Mouse (Mus musculus) erythroblast, embryonic 14.5 days (primary cell): ENCODE data around the gene Met. TPM values are rescaled to one million over a fixed set of nuclear protein-coding genes. Genes with fewer than 3 reads are reported as not detected.

Experiments
- H3K27me3 ChIP-seq: 2 replicates; pipeline ENCODE4 v1.6.1; 2012; ENCODE audit warnings: inconsistent platforms; ENCODE audit not compliant: control insufficient read depth
- H3K36me3 ChIP-seq: 2 replicates; pipeline ENCODE4 v1.6.1; 2012; ENCODE audit warnings: mild to moderate bottlenecking, inconsistent platforms; ENCODE audit not compliant: control insufficient read depth
- H3K4me1 ChIP-seq: 2 replicates; pipeline ENCODE4 v1.6.1; 2012; ENCODE audit warnings: inconsistent platforms; ENCODE audit not compliant: control insufficient read depth
- H3K4me3 ChIP-seq: replicated peaks from 2 replicates; pipeline ENCODE3; 2012; ENCODE audit warnings: moderate library complexity, mild to moderate bottlenecking, inconsistent platforms
- H3K9me3 ChIP-seq: 2 replicates; pipeline ENCODE4 v1.6.1; 2012; ENCODE audit warnings: low read length, inconsistent platforms, mixed read lengths; ENCODE audit not compliant: control insufficient read depth
- GATA1 ChIP-seq: IDR thresholded peaks from 2 replicates; pipeline ENCODE4 v1.6.1; 2012; ENCODE audit warnings: low read length, inconsistent platforms, mixed read lengths
- TAL1 ChIP-seq: IDR thresholded peaks from 3 replicates; pipeline ENCODE4 v1.6.1; 2012; ENCODE audit warnings: low read length, inconsistent platforms, mixed read lengths
- polyA plus RNA-seq: library from polyadenylated mRNA; stranded (reverse); fragments of >175 nt; gene quantifications from 2 replicates; pipeline ENCODE4 v1.2.3, GENCODE M21; 2012

Gene Met
- polyA plus RNA-seq, 1 experiment: not detected

DNA sequence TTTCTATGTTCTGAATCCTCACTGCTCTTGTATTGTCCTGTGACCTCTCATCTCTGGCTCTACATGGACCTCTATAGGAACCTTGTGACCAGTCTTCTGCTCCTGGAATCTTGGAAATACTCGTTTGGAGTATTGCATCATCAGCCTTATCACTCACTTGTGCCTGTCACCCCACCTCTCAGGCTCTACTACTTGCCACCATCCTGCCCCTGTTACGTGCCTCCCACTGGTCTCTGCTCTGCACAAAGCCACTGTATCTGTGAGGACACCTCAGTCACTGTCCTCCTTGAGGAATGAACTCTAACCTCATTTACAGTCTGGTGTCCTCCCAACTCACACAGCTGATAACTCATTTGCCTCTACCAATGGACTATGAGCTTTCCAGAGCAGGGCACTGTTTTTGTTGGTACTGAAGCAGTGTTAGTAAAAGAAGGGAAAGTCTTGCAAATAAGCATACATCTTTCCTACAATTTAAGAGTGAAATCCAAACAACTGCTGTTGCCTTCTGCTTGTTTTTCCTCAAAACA lies 24.8 kb downstream of the Met start:
- TF ChIP-seq GATA1 (no peak), TAL1 (no peak)
- Histone ChIP-seq H3K4me3 (no peak overlapping the region), H3K27me3 (no peaks in the 10 kb centered on the region), H3K9me3 (no peaks in the 10 kb centered on the region), H3K4me1 (no peaks in the 10 kb centered on the region), H3K36me3 (no peaks in the 10 kb centered on the region)

- H3K4me3 ChIP-seq: no peak overlapping the region
- TF ChIP-seq TAL1 (no peak), GATA1 (no peak)
- H3K27me3 ChIP-seq: no peaks in the 10 kb centered on the region
These were observed 27.2 kb downstream of the Met start for GRCm38 (mm10) chr6:17490786-17491185.

DNA sequence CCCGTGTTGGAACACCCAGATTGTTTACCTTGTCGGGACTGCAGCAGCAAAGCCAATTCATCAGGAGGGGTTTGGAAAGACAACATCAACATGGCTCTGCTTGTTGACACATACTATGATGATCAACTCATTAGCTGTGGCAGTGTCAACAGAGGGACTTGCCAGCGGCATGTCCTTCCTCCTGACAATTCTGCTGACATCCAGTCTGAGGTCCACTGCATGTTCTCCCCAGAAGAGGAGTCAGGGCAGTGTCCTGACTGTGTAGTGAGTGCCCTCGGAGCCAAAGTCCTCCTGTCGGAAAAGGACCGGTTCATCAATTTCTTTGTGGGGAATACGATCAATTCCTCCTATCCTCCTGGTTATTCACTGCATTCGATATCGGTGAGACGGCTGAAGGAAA lies 27.9 kb downstream of the Met start:
- Histone ChIP-seq H3K4me1 (no peaks in the 10 kb centered on the region), H3K4me3 (no peak overlapping the region), H3K27me3 (no peaks in the 10 kb centered on the region), H3K9me3 (no peaks in the 10 kb centered on the region), H3K36me3 (no peaks in the 10 kb centered on the region)
- no peak for TF ChIP-seq GATA1
- TF ChIP-seq TAL1: no peak

More at GRCm38 (mm10) chr6:17490786-17491185, 27.2 kb downstream of the Met start:
- H3K36me3 ChIP-seq: no peaks in the 10 kb centered on the region
- no peaks in the 10 kb centered on the region for H3K9me3 ChIP-seq
- H3K4me1 ChIP-seq: no peaks in the 10 kb centered on the region

- no peak overlapping the region for H3K4me3 ChIP-seq
- no peaks in the 10 kb centered on the region for H3K4me1 ChIP-seq
- H3K36me3 ChIP-seq: no peaks in the 10 kb centered on the region
- no peak for TF ChIP-seq TAL1
- TF ChIP-seq GATA1: no peak
- H3K9me3 ChIP-seq: no peaks in the 10 kb centered on the region
- no peaks in the 10 kb centered on the region for H3K27me3 ChIP-seq
These were observed 28.5 kb downstream of the Met start for GRCm38 (mm10) chr6:17492062-17492461.

- H3K9me3 ChIP-seq: no peaks in the 10 kb centered on the region
- H3K4me1 ChIP-seq: no peaks in the 10 kb centered on the region
- no peaks in the 10 kb centered on the region for H3K36me3 ChIP-seq
- no peak overlapping the region for H3K4me3 ChIP-seq
- TF ChIP-seq TAL1: no peak
- no peak for TF ChIP-seq GATA1
- H3K27me3 ChIP-seq: no peaks in the 10 kb centered on the region
These were observed 31.8 kb downstream of the Met start for GRCm38 (mm10) chr6:17495413-17495812.

DNA sequence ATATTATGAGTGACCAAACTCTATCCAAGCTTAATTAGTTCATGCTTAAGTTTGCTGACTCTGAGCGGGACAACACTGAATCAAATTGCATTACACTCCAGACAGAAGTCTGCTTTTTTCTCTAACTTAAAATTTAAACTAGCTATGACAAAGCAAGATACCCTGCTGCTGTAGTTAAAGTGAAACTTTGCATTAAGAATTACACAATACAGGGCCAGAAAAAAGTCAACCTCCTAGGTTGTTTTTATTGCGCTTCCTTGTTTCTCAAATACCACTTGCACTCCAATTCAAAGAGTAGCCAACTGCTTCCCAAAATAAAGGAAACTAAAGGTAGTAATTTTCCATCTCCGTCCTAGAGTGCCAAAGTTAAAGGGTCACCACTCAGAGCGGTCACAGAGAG lies 33.8 kb downstream of the Met start:
- Histone ChIP-seq H3K27me3 (no peaks in the 10 kb centered on the region), H3K36me3 (no peaks in the 10 kb centered on the region), H3K4me3 (no peak overlapping the region)

GRCm38 (mm10) chr6:17498801-17499200 lies 35.2 kb downstream of the Met start:
- TF ChIP-seq GATA1 (no peak), TAL1 (no peak)
- H3K4me3 ChIP-seq: no peak overlapping the region
- H3K9me3 ChIP-seq: no peaks in the 10 kb centered on the region
- no peaks in the 10 kb centered on the region for H3K27me3 ChIP-seq
- H3K36me3 ChIP-seq: no peaks in the 10 kb centered on the region
- no peaks in the 10 kb centered on the region for H3K4me1 ChIP-seq

More for the DNA sequence above, 33.8 kb downstream of the Met start:
- TF ChIP-seq TAL1: no peak
- TF ChIP-seq GATA1: no peak
- Histone ChIP-seq H3K4me1 (no peaks in the 10 kb centered on the region), H3K9me3 (no peaks in the 10 kb centered on the region)

- TF ChIP-seq TAL1: no peak
- Histone ChIP-seq H3K9me3 (no peaks in the 10 kb centered on the region), H3K36me3 (no peaks in the 10 kb centered on the region), H3K27me3 (no peaks in the 10 kb centered on the region), H3K4me3 (no peak overlapping the region), H3K4me1 (no peaks in the 10 kb centered on the region)
These were observed 37.8 kb downstream of the Met start for GRCm38 (mm10) chr6:17501440-17501839.

DNA sequence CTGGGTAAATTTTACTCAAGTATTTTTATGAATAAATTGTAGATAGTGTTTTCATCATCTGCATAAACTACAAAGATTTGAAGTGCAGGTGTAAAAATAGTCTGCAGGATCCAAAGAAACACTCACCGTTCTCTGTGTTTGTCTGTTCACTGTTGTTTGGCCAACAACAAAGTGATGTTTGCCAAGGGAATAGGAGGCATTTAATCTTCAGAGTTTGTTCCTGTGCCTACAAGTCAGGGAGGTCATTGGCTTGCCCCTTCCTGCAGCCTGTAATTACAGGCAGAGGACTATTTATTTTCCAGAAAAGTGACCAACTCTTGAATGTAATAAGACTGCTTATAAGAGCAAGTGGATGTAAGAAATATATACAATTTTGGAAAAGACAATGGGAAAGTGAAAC lies 38.7 kb downstream of the Met start:
- H3K27me3 ChIP-seq: no peaks in the 10 kb centered on the region
- H3K36me3 ChIP-seq: no peaks in the 10 kb centered on the region
- no peak for TF ChIP-seq GATA1
- TF ChIP-seq TAL1: no peak
- no peaks in the 10 kb centered on the region for H3K9me3 ChIP-seq
- H3K4me1 ChIP-seq: no peaks in the 10 kb centered on the region
- no peak overlapping the region for H3K4me3 ChIP-seq

GRCm38 (mm10) chr6:17503724-17504123 lies 40.1 kb downstream of the Met start:
- H3K27me3 ChIP-seq: no peaks in the 10 kb centered on the region
- H3K4me1 ChIP-seq: no peaks in the 10 kb centered on the region
- no peaks in the 10 kb centered on the region for H3K9me3 ChIP-seq
- no peak for TF ChIP-seq GATA1
- H3K4me3 ChIP-seq: no peak overlapping the region
- H3K36me3 ChIP-seq: no peaks in the 10 kb centered on the region
